Mouse (Mus musculus): ENCODE measurements around the gene Hoxb5. TPM values are rescaled to one million over a fixed set of nuclear protein-coding genes. Genes with fewer than 3 reads are reported as not detected.

Hoxb5 gene
- total and polyA plus RNA-seq, 3 experiments = 0.04 to 0.22 TPM; not detected in 1

- no peak for TF ChIP-seq POLR2AphosphoS5 (IDR thresholded peaks at IDR 0.05; ENCODE audit: insufficient replicate concordance, low read depth, low read length)
- no peak for TF ChIP-seq GATA2 (IDR thresholded peaks at IDR 0.05; ENCODE audit: borderline replicate concordance, low read depth, low read length)
- TF ChIP-seq CTCF (IDR thresholded peaks at IDR 0.05; ENCODE audit: low read depth, low read length) = no peak
- TF ChIP-seq GATA1 (IDR thresholded peaks at IDR 0.05; ENCODE audit: borderline replicate concordance, low read length) = no peak
- no peak for TF ChIP-seq TAL1 (conservative IDR thresholded peaks at IDR 0.05; ENCODE audit: low read depth, low read length)
- H3K27me3 ChIP-seq (ENCODE audit: insufficient read depth, low read length) = peaks cover 81% of the 10 kb centered on the region
- ATAC-seq (ENCODE audit: extremely low read depth, insufficient number of reproducible peaks, low FRiP score, poor library complexity, severe bottlenecking) = no peak
Observed at GRCm38 (mm10) chr11:96285771-96286738, 17.1 kb upstream of the Hoxb5 start, which contains the start of gene Hoxb7. TSS of gene Hoxb7 (plus strand) at chr11:96286623.

GRCm38 (mm10) chr11:96286739-96287385, 16.3 kb upstream of the Hoxb5 start:
- H3K36me3 ChIP-seq (replicated peaks) = no peaks in the 10 kb centered on the region
- peaks cover 80% of the 10 kb centered on the region for H3K27me3 ChIP-seq (ENCODE audit: insufficient read depth, low read length)
- H3K4me1 ChIP-seq (ENCODE audit: insufficient read depth, low read depth, low read length) = no peaks in the 10 kb centered on the region
- ATAC-seq (ENCODE audit: extremely low read depth, insufficient number of reproducible peaks, low FRiP score, poor library complexity, severe bottlenecking) (no peak), DNase-seq (ENCODE audit: low spot score) (no peak)
- no peak for TF ChIP-seq TAL1 (conservative IDR thresholded peaks at IDR 0.05; ENCODE audit: low read depth, low read length)
- no peak for TF ChIP-seq GATA2 (IDR thresholded peaks at IDR 0.05; ENCODE audit: borderline replicate concordance, low read depth, low read length)
- TF ChIP-seq POLR2AphosphoS5 (IDR thresholded peaks at IDR 0.05; ENCODE audit: insufficient replicate concordance, low read depth, low read length) = no peak
- TF ChIP-seq GATA1 (IDR thresholded peaks at IDR 0.05; ENCODE audit: borderline replicate concordance, low read length) = no peak
- no peak for TF ChIP-seq CTCF (IDR thresholded peaks at IDR 0.05; ENCODE audit: low read depth, low read length)
- no peaks in the 10 kb centered on the region for H3K9me3 ChIP-seq (replicated peaks)
- no peak overlapping the region for H3K4me3 ChIP-seq (ENCODE audit: low read depth, low read length)

More at GRCm38 (mm10) chr11:96285771-96286738, 17.1 kb upstream of the Hoxb5 start, which contains the start of gene Hoxb7:
- Histone ChIP-seq H3K9me3 (replicated peaks) (no peaks in the 10 kb centered on the region), H3K4me3 (ENCODE audit: low read depth, low read length) (no peak within 1 kb of the TSS), H3K4me1 (ENCODE audit: insufficient read depth, low read depth, low read length) (no peaks in the 10 kb centered on the region), H3K36me3 (replicated peaks) (no peaks in the 10 kb centered on the region)
- DNase-seq (ENCODE audit: low spot score) = no peak

GRCm38 (mm10) chr11:96287411-96287810, 15.7 kb upstream of the Hoxb5 start:
- TF ChIP-seq CTCF (IDR thresholded peaks at IDR 0.05; ENCODE audit: low read depth, low read length) (no peak), TAL1 (conservative IDR thresholded peaks at IDR 0.05; ENCODE audit: low read depth, low read length) (no peak), GATA2 (IDR thresholded peaks at IDR 0.05; ENCODE audit: borderline replicate concordance, low read depth, low read length) (no peak), GATA1 (IDR thresholded peaks at IDR 0.05; ENCODE audit: borderline replicate concordance, low read length) (no peak), POLR2AphosphoS5 (IDR thresholded peaks at IDR 0.05; ENCODE audit: insufficient replicate concordance, low read depth, low read length) (no peak)
- Histone ChIP-seq H3K4me1 (ENCODE audit: insufficient read depth, low read depth, low read length) (no peaks in the 10 kb centered on the region), H3K9me3 (replicated peaks) (no peaks in the 10 kb centered on the region), H3K4me3 (ENCODE audit: low read depth, low read length) (no peak overlapping the region), H3K27me3 (ENCODE audit: insufficient read depth, low read length) (peaks cover 80% of the 10 kb centered on the region), H3K36me3 (replicated peaks) (no peaks in the 10 kb centered on the region)
- DNase-seq (ENCODE audit: low spot score) = no peak
- ATAC-seq (ENCODE audit: extremely low read depth, insufficient number of reproducible peaks, low FRiP score, poor library complexity, severe bottlenecking) = no peak

- Histone ChIP-seq H3K9me3 (replicated peaks) (no peaks in the 10 kb centered on the region), H3K36me3 (replicated peaks) (no peaks in the 10 kb centered on the region), H3K4me3 (ENCODE audit: low read depth, low read length) (no peak overlapping the region), H3K27me3 (ENCODE audit: insufficient read depth, low read length) (peaks cover 84% of the 10 kb centered on the region), H3K4me1 (ENCODE audit: insufficient read depth, low read depth, low read length) (no peaks in the 10 kb centered on the region)
- ATAC-seq (ENCODE audit: extremely low read depth, insufficient number of reproducible peaks, low FRiP score, poor library complexity, severe bottlenecking) (no peak), DNase-seq (ENCODE audit: low spot score) (no peak)
- no peak for TF ChIP-seq CTCF (IDR thresholded peaks at IDR 0.05; ENCODE audit: low read depth, low read length)
Observed at GRCm38 (mm10) chr11:96288455-96289221, 14.5 kb upstream of the Hoxb5 start.

- DNase-seq (ENCODE audit: low spot score) (no peak), ATAC-seq (ENCODE audit: extremely low read depth, insufficient number of reproducible peaks, low FRiP score, poor library complexity, severe bottlenecking) (no peak)
- H3K9me3 ChIP-seq (replicated peaks) = no peaks in the 10 kb centered on the region
- no peak for TF ChIP-seq TAL1 (conservative IDR thresholded peaks at IDR 0.05; ENCODE audit: low read depth, low read length)
- TF ChIP-seq GATA1 (IDR thresholded peaks at IDR 0.05; ENCODE audit: borderline replicate concordance, low read length) = no peak
- TF ChIP-seq CTCF (IDR thresholded peaks at IDR 0.05; ENCODE audit: low read depth, low read length) = no peak
- no peak for TF ChIP-seq POLR2AphosphoS5 (IDR thresholded peaks at IDR 0.05; ENCODE audit: insufficient replicate concordance, low read depth, low read length)
- no peak for TF ChIP-seq GATA2 (IDR thresholded peaks at IDR 0.05; ENCODE audit: borderline replicate concordance, low read depth, low read length)
- no peak overlapping the region for H3K4me3 ChIP-seq (ENCODE audit: low read depth, low read length)
- H3K4me1 ChIP-seq (ENCODE audit: insufficient read depth, low read depth, low read length) = no peaks in the 10 kb centered on the region
- H3K36me3 ChIP-seq (replicated peaks) = no peaks in the 10 kb centered on the region
- H3K27me3 ChIP-seq (ENCODE audit: insufficient read depth, low read length) = peaks cover 86% of the 10 kb centered on the region
Observed at GRCm38 (mm10) chr11:96289293-96289692, 13.8 kb upstream of the Hoxb5 start.
